Mouse (Mus musculus): ENCODE measurements at regions not wholly inside any gene's neighbourhood (a gene's known extent, or its start where the extent isn't known, plus 50 kb on each side); places are given as distances from the start of the nearest gene placed in this dataset.

- no peaks in the 10 kb centered on the region for H3K9me3 ChIP-seq (ENCODE audit: control insufficient read depth, low read length)
- H3K36me3 ChIP-seq (ENCODE audit: control insufficient read depth, insufficient read depth): no peaks in the 10 kb centered on the region
- H3K4me2 ChIP-seq (ENCODE audit: low read length): no peak overlapping the region
- no peaks in the 10 kb centered on the region for H3K4me1 ChIP-seq (replicated peaks; ENCODE audit: control insufficient read depth, insufficient read depth, low read length)
- H3K9ac ChIP-seq (replicated peaks; ENCODE audit: low read depth, low read length): no peak overlapping the region
- no peak overlapping the region for H3K27ac ChIP-seq (ENCODE audit: low read length)
- ATAC-seq: no peak
- H3K4me3 ChIP-seq (replicated peaks; ENCODE audit: low read length): no peak overlapping the region
- no peaks in the 10 kb centered on the region for H3K27me3 ChIP-seq (replicated peaks; ENCODE audit: control insufficient read depth, insufficient read depth, low read length)
- WGBS: 94% methylated on average over 9 of the region's 9 CpGs
Measured at GRCm38 (mm10) chr13:110824878-110825277, 429.9 kb upstream of the Actbl2 start.

- ATAC-seq: no peak
- Histone ChIP-seq H3K4me2 (ENCODE audit: low read length) (no peak overlapping the region), H3K36me3 (ENCODE audit: control insufficient read depth, insufficient read depth) (no peaks in the 10 kb centered on the region), H3K27ac (ENCODE audit: low read length) (no peak overlapping the region), H3K4me1 (replicated peaks; ENCODE audit: control insufficient read depth, insufficient read depth, low read length) (no peaks in the 10 kb centered on the region), H3K9ac (replicated peaks; ENCODE audit: low read depth, low read length) (no peak overlapping the region), H3K9me3 (ENCODE audit: control insufficient read depth, low read length) (no peaks in the 10 kb centered on the region), H3K27me3 (replicated peaks; ENCODE audit: control insufficient read depth, insufficient read depth, low read length) (no peaks in the 10 kb centered on the region), H3K4me3 (replicated peaks; ENCODE audit: low read length) (no peak overlapping the region)
- WGBS: 66% methylated on average over 5 of the region's 5 CpGs
Measured at GRCm38 (mm10) chr13:110832442-110832841, 422.4 kb upstream of the Actbl2 start.

GRCm38 (mm10) chr13:110836936-110837335, 417.9 kb upstream of the Actbl2 start:
- no peak for ATAC-seq
- Histone ChIP-seq H3K9ac (replicated peaks; ENCODE audit: low read depth, low read length) (no peak overlapping the region), H3K4me1 (replicated peaks; ENCODE audit: control insufficient read depth, insufficient read depth, low read length) (no peaks in the 10 kb centered on the region), H3K4me3 (replicated peaks; ENCODE audit: low read length) (no peak overlapping the region), H3K27ac (ENCODE audit: low read length) (no peak overlapping the region), H3K36me3 (ENCODE audit: control insufficient read depth, insufficient read depth) (no peaks in the 10 kb centered on the region), H3K9me3 (ENCODE audit: control insufficient read depth, low read length) (no peaks in the 10 kb centered on the region), H3K4me2 (ENCODE audit: low read length) (no peak overlapping the region), H3K27me3 (replicated peaks; ENCODE audit: control insufficient read depth, insufficient read depth, low read length) (no peaks in the 10 kb centered on the region)
- 44% methylated on average over 7 of the region's 7 CpGs for WGBS

- no peak overlapping the region for H3K27ac ChIP-seq (ENCODE audit: low read length)
- no peak overlapping the region for H3K4me3 ChIP-seq (replicated peaks; ENCODE audit: low read length)
- ATAC-seq: no peak
- H3K4me1 ChIP-seq (replicated peaks; ENCODE audit: control insufficient read depth, insufficient read depth, low read length): no peaks in the 10 kb centered on the region
- H3K9me3 ChIP-seq (ENCODE audit: control insufficient read depth, low read length): no peaks in the 10 kb centered on the region
- no peak overlapping the region for H3K4me2 ChIP-seq (ENCODE audit: low read length)
- H3K27me3 ChIP-seq (replicated peaks; ENCODE audit: control insufficient read depth, insufficient read depth, low read length): no peaks in the 10 kb centered on the region
- H3K9ac ChIP-seq (replicated peaks; ENCODE audit: low read depth, low read length): no peak overlapping the region
- no peaks in the 10 kb centered on the region for H3K36me3 ChIP-seq (ENCODE audit: control insufficient read depth, insufficient read depth)
- 93% methylated on average over 7 of the region's 7 CpGs for WGBS
Measured at GRCm38 (mm10) chr13:110841949-110842348, 412.9 kb upstream of the Actbl2 start.

GRCm38 (mm10) chr13:110845695-110846094, 409.1 kb upstream of the Actbl2 start:
- WGBS: 83% methylated on average over 2 of the region's 2 CpGs
- no peak overlapping the region for H3K9ac ChIP-seq (replicated peaks; ENCODE audit: low read depth, low read length)
- no peak overlapping the region for H3K27ac ChIP-seq (ENCODE audit: low read length)
- ATAC-seq: no peak
- H3K27me3 ChIP-seq (replicated peaks; ENCODE audit: control insufficient read depth, insufficient read depth, low read length): no peaks in the 10 kb centered on the region
- H3K4me1 ChIP-seq (replicated peaks; ENCODE audit: control insufficient read depth, insufficient read depth, low read length): no peaks in the 10 kb centered on the region
- H3K36me3 ChIP-seq (ENCODE audit: control insufficient read depth, insufficient read depth): no peaks in the 10 kb centered on the region
- no peaks in the 10 kb centered on the region for H3K9me3 ChIP-seq (ENCODE audit: control insufficient read depth, low read length)
- H3K4me2 ChIP-seq (ENCODE audit: low read length): no peak overlapping the region
- no peak overlapping the region for H3K4me3 ChIP-seq (replicated peaks; ENCODE audit: low read length)

GRCm38 (mm10) chr13:110852996-110853727, 401.7 kb upstream of the Actbl2 start:
- Histone ChIP-seq H3K9ac (replicated peaks; ENCODE audit: low read depth, low read length) (no peak overlapping the region), H3K27me3 (replicated peaks; ENCODE audit: control insufficient read depth, insufficient read depth, low read length) (no peaks in the 10 kb centered on the region), H3K4me3 (replicated peaks; ENCODE audit: low read length) (no peak overlapping the region), H3K4me2 (ENCODE audit: low read length) (no peak overlapping the region), H3K27ac (ENCODE audit: low read length) (no peak overlapping the region), H3K9me3 (ENCODE audit: control insufficient read depth, low read length) (no peaks in the 10 kb centered on the region), H3K4me1 (replicated peaks; ENCODE audit: control insufficient read depth, insufficient read depth, low read length) (no peaks in the 10 kb centered on the region), H3K36me3 (ENCODE audit: control insufficient read depth, insufficient read depth) (no peaks in the 10 kb centered on the region)
- 72% methylated on average over 2 of the region's 2 CpGs for WGBS
- no peak for ATAC-seq

- H3K27ac ChIP-seq (ENCODE audit: low read length): no peak overlapping the region
- no peak overlapping the region for H3K9ac ChIP-seq (replicated peaks; ENCODE audit: low read depth, low read length)
- H3K9me3 ChIP-seq (ENCODE audit: control insufficient read depth, low read length): no peaks in the 10 kb centered on the region
- no peak overlapping the region for H3K4me2 ChIP-seq (ENCODE audit: low read length)
- no peaks in the 10 kb centered on the region for H3K27me3 ChIP-seq (replicated peaks; ENCODE audit: control insufficient read depth, insufficient read depth, low read length)
- no peaks in the 10 kb centered on the region for H3K4me1 ChIP-seq (replicated peaks; ENCODE audit: control insufficient read depth, insufficient read depth, low read length)
- H3K36me3 ChIP-seq (ENCODE audit: control insufficient read depth, insufficient read depth): no peaks in the 10 kb centered on the region
- 29% methylated on average over 1 of the region's 1 CpGs for WGBS
- no peak overlapping the region for H3K4me3 ChIP-seq (replicated peaks; ENCODE audit: low read length)
- no peak for ATAC-seq
Measured at GRCm38 (mm10) chr13:110854213-110854612, 400.6 kb upstream of the Actbl2 start.

GRCm38 (mm10) chr13:110865902-110866512, 388.8 kb upstream of the Actbl2 start:
- no peak overlapping the region for H3K4me2 ChIP-seq (ENCODE audit: low read length)
- no peak overlapping the region for H3K9ac ChIP-seq (replicated peaks; ENCODE audit: low read depth, low read length)
- H3K4me1 ChIP-seq (replicated peaks; ENCODE audit: control insufficient read depth, insufficient read depth, low read length): no peaks in the 10 kb centered on the region
- H3K36me3 ChIP-seq (ENCODE audit: control insufficient read depth, insufficient read depth): no peaks in the 10 kb centered on the region
- H3K27me3 ChIP-seq (replicated peaks; ENCODE audit: control insufficient read depth, insufficient read depth, low read length): no peaks in the 10 kb centered on the region
- 78% methylated on average over 4 of the region's 4 CpGs for WGBS
- ATAC-seq: no peak
- no peak overlapping the region for H3K4me3 ChIP-seq (replicated peaks; ENCODE audit: low read length)
- H3K27ac ChIP-seq (ENCODE audit: low read length): no peak overlapping the region
- no peaks in the 10 kb centered on the region for H3K9me3 ChIP-seq (ENCODE audit: control insufficient read depth, low read length)

GRCm38 (mm10) chr13:110866713-110867112, 388.1 kb upstream of the Actbl2 start:
- no peaks in the 10 kb centered on the region for H3K27me3 ChIP-seq (replicated peaks; ENCODE audit: control insufficient read depth, insufficient read depth, low read length)
- 75% methylated on average over 2 of the region's 2 CpGs for WGBS
- H3K4me3 ChIP-seq (replicated peaks; ENCODE audit: low read length): no peak overlapping the region
- no peaks in the 10 kb centered on the region for H3K9me3 ChIP-seq (ENCODE audit: control insufficient read depth, low read length)
- no peaks in the 10 kb centered on the region for H3K4me1 ChIP-seq (replicated peaks; ENCODE audit: control insufficient read depth, insufficient read depth, low read length)
- H3K9ac ChIP-seq (replicated peaks; ENCODE audit: low read depth, low read length): no peak overlapping the region
- no peak overlapping the region for H3K4me2 ChIP-seq (ENCODE audit: low read length)
- H3K27ac ChIP-seq (ENCODE audit: low read length): no peak overlapping the region
- ATAC-seq: no peak
- no peaks in the 10 kb centered on the region for H3K36me3 ChIP-seq (ENCODE audit: control insufficient read depth, insufficient read depth)
